Mouse (Mus musculus) kidney, adult 11 months (tissue): ENCODE data around the gene Zfp655.
"Not testable (repeated sequence)": the region's sequence is repeated elsewhere in the genome, so short reads cannot be mapped to it uniquely, and the experiment has no call there.

ENCODE experiments used
- DNase-seq: peaks from one replicate; pipeline ENCODE4 v3.0.0; 2022

Gene Zfp655

GRCm38 (mm10) chr5:145223395-145223794 lies 8.1 kb upstream of the Zfp655 start:
- no peak for DNase-seq

GRCm38 (mm10) chr5:145226453-145226852 lies 5.1 kb upstream of the Zfp655 start:
- no peak for DNase-seq

- DNase-seq = not testable (repeated sequence)
These were observed 2.2 kb upstream of the Zfp655 start for GRCm38 (mm10) chr5:145229283-145229682.

- DNase-seq = peak; percentile 23
These were observed 874 bp upstream of the Zfp655 start for GRCm38 (mm10) chr5:145230641-145231040.

GRCm38 (mm10) chr5:145231893-145232411 lies 437 bp downstream of the Zfp655 start:
- DNase-seq = no peak

- no peak for DNase-seq
These were observed 3.1 kb downstream of the Zfp655 start for GRCm38 (mm10) chr5:145234636-145235035.

- no peak for DNase-seq
These were observed 18.0 kb downstream of the Zfp655 start for GRCm38 (mm10) chr5:145249520-145249919.

GRCm38 (mm10) chr5:145273568-145273967 lies 42.1 kb downstream of the Zfp655 start:
- DNase-seq = not testable (repeated sequence)

GRCm38 (mm10) chr5:145279948-145280347 lies 48.4 kb downstream of the Zfp655 start:
- DNase-seq = no peak

GRCm38 (mm10) chr5:145280371-145281143 lies 49.0 kb downstream of the Zfp655 start, which contains the start of gene Zscan25:
TSS of gene Zscan25 (plus strand) at chr5:145280500.
- peak; percentile 93 for DNase-seq

- no peak for DNase-seq
These were observed 56.9 kb downstream of the Zfp655 start for GRCm38 (mm10) chr5:145288382-145288781.

- no peak for DNase-seq
These were observed 59.2 kb downstream of the Zfp655 start for GRCm38 (mm10) chr5:145290697-145291096.

GRCm38 (mm10) chr5:145292398-145292797 lies 60.9 kb downstream of the Zfp655 start:
- no peak for DNase-seq
